Comparison of ENCODE assay signal across 16 mouse cellular contexts in the genomic region with DNA sequence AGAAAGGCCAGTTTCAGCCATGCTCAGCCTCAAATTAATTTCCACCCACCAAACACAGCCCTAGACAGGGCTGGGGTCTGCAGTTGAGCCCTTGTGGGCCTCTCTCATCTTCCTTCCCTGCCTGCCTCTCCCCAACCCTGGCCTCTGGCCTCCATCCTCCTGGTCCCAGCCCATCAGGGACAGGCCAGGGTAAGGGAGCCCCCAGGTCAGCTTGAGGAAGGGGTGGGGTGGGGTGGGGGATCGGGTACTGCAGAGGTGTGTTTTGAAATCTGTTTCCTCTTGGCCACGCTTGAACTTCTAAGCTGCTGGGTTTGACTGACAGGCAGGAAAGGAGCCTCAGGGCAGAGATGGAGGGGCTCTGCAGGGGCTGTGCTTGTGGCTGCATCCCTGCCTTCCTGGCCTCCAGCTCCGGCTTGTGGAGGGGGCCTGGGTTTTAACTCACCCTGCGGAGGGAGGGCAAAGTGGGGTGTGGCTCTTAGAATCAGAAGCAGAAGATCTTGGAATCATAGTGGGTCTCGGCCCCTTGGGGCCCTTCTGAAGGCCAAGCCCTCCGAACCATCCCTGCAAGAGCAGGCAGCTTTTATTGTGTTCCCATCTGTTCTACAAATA. TPM values are rescaled to one million over a fixed set of nuclear protein-coding genes. Genes with fewer than 3 reads are reported as not detected.
DNase-seq lines count a peak whose midpoint lies in the region; ATAC-seq and TF ChIP-seq lines count a peak whose summit lies in the region.
"Had no signal": no experiment of that assay in that cellular context is flagged by ENCODE, and none has a peak within 500 bp of the region (broad histone marks: within the 10 kb centered on the region; RNA-seq: fewer than 3 reads in every experiment).

No protein-coding gene starts in this region.

- WGBS in forebrain, embryonic 10.5 days, result 48% methylated on average over 6 of the region's 6 CpGs
- WGBS in forebrain, embryonic 13.5 days, result 43% methylated on average over 6 of the region's 6 CpGs
- WGBS in midbrain, embryonic 12.5 days, result 56% methylated on average over 6 of the region's 6 CpGs
- WGBS in midbrain, embryonic 15.5 days, result 35% methylated on average over 6 of the region's 6 CpGs
- WGBS in embryonic facial prominence, embryonic 15.5 days, result 11% methylated on average over 6 of the region's 6 CpGs
- 30% methylated on average over 6 of the region's 6 CpGs for WGBS in midbrain, postnatal 0 days

- H3K4me1 ChIP-seq in forebrain, embryonic 10.5 days, result peaks cover 38% of the 10 kb centered on the region
- H3K4me1 ChIP-seq in forebrain, embryonic 13.5 days, result peaks cover 6% of the 10 kb centered on the region
- H3K4me1 ChIP-seq in midbrain, embryonic 12.5 days, result peaks cover 13% of the 10 kb centered on the region; the same call in 1 of the 2 replicates
- H3K4me1 ChIP-seq in midbrain, embryonic 15.5 days, result peaks cover 6% of the 10 kb centered on the region; the same call in 1 of the 2 replicates
- H3K4me1 ChIP-seq in embryonic facial prominence, embryonic 15.5 days, result peaks cover 30% of the 10 kb centered on the region
- H3K4me1 ChIP-seq in midbrain, postnatal 0 days (ENCODE audit: insufficient read depth, low read length), result no peaks in the 10 kb centered on the region
- H3K4me1 ChIP-seq: liver, embryonic 13.5 days had no signal

- peak; percentile 62 for DNase-seq in forebrain, embryonic 10.5 days (ENCODE audit: extremely low spot score, low spot score)
- no peak for DNase-seq in midbrain, postnatal 0 days (ENCODE audit: low spot score)
- DNase-seq in cerebellum, postnatal 14 days, result no peak
- DNase-seq: adrenal gland, adult 8-10 months; cerebellum, adult 18-20 months; heart, postnatal 4 days; kidney, adult 11 months; kidney, postnatal 14 days; liver, embryonic 13.5 days; spleen, adult 18-20 months; thymus, adult 18-20 months had no signal

- peak overlapping the region; percentile 77 for H3K27ac ChIP-seq in forebrain, embryonic 10.5 days
- H3K27ac ChIP-seq in forebrain, embryonic 13.5 days, result no peak overlapping the region
- 0 out of 2 replicates have a peak overlapping the region, but pooled peaks have one; percentile 46 for H3K27ac ChIP-seq in midbrain, embryonic 12.5 days (replicated peaks)
- no peak overlapping the region for H3K27ac ChIP-seq in midbrain, embryonic 15.5 days
- H3K27ac ChIP-seq in embryonic facial prominence, embryonic 15.5 days (replicated peaks), result peak overlapping the region; percentile 44
- H3K27ac ChIP-seq in midbrain, postnatal 0 days (ENCODE audit: low read depth, low read length), result no peak overlapping the region
- H3K27ac ChIP-seq: liver, embryonic 13.5 days had no signal

- no peak overlapping the region for H3K9ac ChIP-seq in forebrain, embryonic 13.5 days
- 0 out of 2 replicates have a peak overlapping the region, but pooled peaks have one; percentile 7 for H3K9ac ChIP-seq in midbrain, embryonic 12.5 days (replicated peaks)
- no peak overlapping the region for H3K9ac ChIP-seq in midbrain, embryonic 15.5 days
- no peak overlapping the region for H3K9ac ChIP-seq in embryonic facial prominence, embryonic 15.5 days
- 0 out of 2 replicates have a peak overlapping the region, but pooled peaks have one; percentile 19 for H3K9ac ChIP-seq in midbrain, postnatal 0 days (replicated peaks; ENCODE audit: low read length, poor library complexity, severe bottlenecking)
- H3K9ac ChIP-seq: liver, embryonic 13.5 days had no signal

- TF ChIP-seq CTCF in midbrain, postnatal 0 days (IDR thresholded peaks at IDR 0.05), result no peak

- H3K9me3 ChIP-seq in forebrain, embryonic 10.5 days, result no peaks in the 10 kb centered on the region
- no peaks in the 10 kb centered on the region for H3K9me3 ChIP-seq in forebrain, embryonic 13.5 days (replicated peaks)
- no peaks in the 10 kb centered on the region for H3K9me3 ChIP-seq in midbrain, embryonic 12.5 days
- H3K9me3 ChIP-seq in midbrain, embryonic 15.5 days, result no peaks in the 10 kb centered on the region
- no peaks in the 10 kb centered on the region for H3K9me3 ChIP-seq in embryonic facial prominence, embryonic 15.5 days (replicated peaks)
- no peaks in the 10 kb centered on the region for H3K9me3 ChIP-seq in midbrain, postnatal 0 days (ENCODE audit: low read length)
- H3K9me3 ChIP-seq: liver, embryonic 13.5 days had no signal

- H3K4me2 ChIP-seq in forebrain, embryonic 13.5 days, result no peak overlapping the region
- H3K4me2 ChIP-seq in midbrain, embryonic 12.5 days (replicated peaks), result no peak overlapping the region
- no peak overlapping the region for H3K4me2 ChIP-seq in midbrain, embryonic 15.5 days
- H3K4me2 ChIP-seq in embryonic facial prominence, embryonic 15.5 days (replicated peaks), result no peak overlapping the region
- no peak overlapping the region for H3K4me2 ChIP-seq in midbrain, postnatal 0 days (ENCODE audit: low read depth, low read length, poor library complexity, severe bottlenecking)
- H3K4me2 ChIP-seq: liver, embryonic 13.5 days had no signal

- H3K36me3 ChIP-seq in forebrain, embryonic 10.5 days (replicated peaks), result no peaks in the 10 kb centered on the region
- no peaks in the 10 kb centered on the region for H3K36me3 ChIP-seq in forebrain, embryonic 13.5 days (ENCODE audit: poor library complexity, severe bottlenecking)
- no peaks in the 10 kb centered on the region for H3K36me3 ChIP-seq in midbrain, embryonic 12.5 days
- H3K36me3 ChIP-seq in midbrain, embryonic 15.5 days (replicated peaks), result no peaks in the 10 kb centered on the region
- H3K36me3 ChIP-seq in embryonic facial prominence, embryonic 15.5 days, result no peaks in the 10 kb centered on the region
- H3K36me3 ChIP-seq in midbrain, postnatal 0 days (ENCODE audit: insufficient read depth, low read length), result no peaks in the 10 kb centered on the region
- H3K36me3 ChIP-seq: liver, embryonic 13.5 days had no signal

- H3K4me3 ChIP-seq in forebrain, embryonic 10.5 days, result no peak overlapping the region
- H3K4me3 ChIP-seq in forebrain, embryonic 13.5 days, result no peak overlapping the region
- no peak overlapping the region for H3K4me3 ChIP-seq in midbrain, embryonic 12.5 days
- no peak overlapping the region for H3K4me3 ChIP-seq in midbrain, embryonic 15.5 days
- no peak overlapping the region for H3K4me3 ChIP-seq in embryonic facial prominence, embryonic 15.5 days (replicated peaks)
- H3K4me3 ChIP-seq in midbrain, postnatal 0 days (ENCODE audit: low read depth, low read length), result no peak overlapping the region
- H3K4me3 ChIP-seq: liver, embryonic 13.5 days had no signal

- ATAC-seq in forebrain, embryonic 13.5 days, result no peak
- peak; percentile 57; the same call in 1 of the 2 replicates for ATAC-seq in midbrain, embryonic 12.5 days (ENCODE audit: low FRiP score, low read depth)
- ATAC-seq in midbrain, embryonic 15.5 days (replicated peaks), result no peak
- no peak for ATAC-seq in embryonic facial prominence, embryonic 15.5 days (ENCODE audit: insufficient number of reproducible peaks, low FRiP score, low TSS enrichment, low read depth)
- ATAC-seq in midbrain, postnatal 0 days (ENCODE audit: low FRiP score), result no peak
- no peak for ATAC-seq in inflammation-experienced regulatory T-cells, adult 6 months

- H3K27me3 ChIP-seq in forebrain, embryonic 10.5 days (ENCODE audit: poor library complexity, severe bottlenecking), result peaks cover 18% of the 10 kb centered on the region
- H3K27me3 ChIP-seq in forebrain, embryonic 13.5 days, result 0 out of 2 replicates have a peak, but pooled peaks cover 3% of the 10 kb centered on the region
- H3K27me3 ChIP-seq in midbrain, embryonic 12.5 days, result peaks cover 7% of the 10 kb centered on the region
- no peaks in the 10 kb centered on the region for H3K27me3 ChIP-seq in midbrain, embryonic 15.5 days (replicated peaks)
- no peaks in the 10 kb centered on the region for H3K27me3 ChIP-seq in embryonic facial prominence, embryonic 15.5 days
- H3K27me3 ChIP-seq in midbrain, postnatal 0 days (ENCODE audit: insufficient read depth, low read length), result no peaks in the 10 kb centered on the region

RNA-seq across cellular contexts. Expression of a gene that starts 19.2 kb away (rescaled TPM):
- 5.0 and 5.3 TPM in 2 replicates for polyA plus RNA-seq in forebrain, embryonic 10.5 days (2016; fragmentation: Nextera tagmentation; extraction: Ambion mirVana)
- 12.0 and 14.8 TPM in 2 replicates for polyA plus RNA-seq in forebrain, embryonic 13.5 days (2015; fragmentation: Nextera tagmentation; extraction: Ambion mirVana)
- polyA plus RNA-seq in midbrain, embryonic 12.5 days (2016; fragmentation: Nextera tagmentation; extraction: Ambion mirVana), result 8.5 and 8.8 TPM in 2 replicates
- 22.1 and 24.8 TPM in 2 replicates for polyA plus RNA-seq in midbrain, embryonic 15.5 days (2015; fragmentation: Nextera tagmentation; extraction: Ambion mirVana)
- polyA plus RNA-seq in embryonic facial prominence, embryonic 15.5 days (2015; fragmentation: Nextera tagmentation; extraction: Ambion mirVana), result 84.0 and 86.6 TPM in 2 replicates
- 9.2 and 11.4 TPM in 2 replicates for total RNA-seq in midbrain, postnatal 0 days (2014; rRNA removed)
- 14.5 and 14.8 TPM in 2 replicates for polyA plus RNA-seq in midbrain, postnatal 0 days (2015; fragmentation: Nextera tagmentation; extraction: Ambion mirVana)
- polyA plus RNA-seq in inflammation-experienced regulatory T-cells, adult 6 months (2017; shearing (Covaris generic)), result 100 to 1,000 TPM; 528 to 940 (median 825) TPM

Comparison
In these comparisons a context has a peak if more than half of its experiments do, and no peak if none do; other contexts are left out.
1. H3K27ac ChIP-seq: peak in forebrain, embryonic 10.5 days (single experiment), midbrain, embryonic 12.5 days (single experiment) and embryonic facial prominence, embryonic 15.5 days (single experiment); none in forebrain, embryonic 13.5 days (single experiment), midbrain, embryonic 15.5 days (single experiment) and midbrain, postnatal 0 days (single experiment).
2. H3K9ac ChIP-seq: peak in midbrain, embryonic 12.5 days (single experiment) and midbrain, postnatal 0 days (single experiment); none in forebrain, embryonic 13.5 days (single experiment), midbrain, embryonic 15.5 days (single experiment) and embryonic facial prominence, embryonic 15.5 days (single experiment).